Mouse (Mus musculus): ENCODE measurements around the gene Vps4a. TPM values are rescaled to one million over a fixed set of nuclear protein-coding genes. Genes with fewer than 3 reads are reported as not detected.
"Not testable (repeated sequence)": the region's sequence is repeated elsewhere in the genome, so short reads cannot be mapped to it uniquely, and the experiment has no call there.

Vps4a gene
- 65.7 and 68.9 TPM in 2 replicates for polyA plus RNA-seq (2015; fragmentation: Nextera tagmentation; extraction: Ambion mirVana)

- H3K9ac ChIP-seq, result peak within 1 kb of the TSS; percentile 94
- H3K4me1 ChIP-seq, result peaks cover 16% of the 10 kb centered on the region
- ATAC-seq (ENCODE audit: borderline replicate concordance, extremely low read depth, low FRiP score, low TSS enrichment), result peak; percentile 94
- peak within 1 kb of the TSS; percentile 79 for H3K4me2 ChIP-seq
- peak within 1 kb of the TSS; percentile 83 for H3K27ac ChIP-seq
- peak within 1 kb of the TSS; percentile 88 for H3K4me3 ChIP-seq
- H3K9me3 ChIP-seq, result no peaks in the 10 kb centered on the region
- WGBS, result 4% methylated on average over 64 of the region's 66 CpGs
- no peaks in the 10 kb centered on the region for H3K27me3 ChIP-seq
- H3K36me3 ChIP-seq, result no peaks in the 10 kb centered on the region
Observed at GRCm38 (mm10) chr8:107030650-107031576, at the start of gene Vps4a. TSS of gene Vps4a (plus strand) at chr8:107031222.

GRCm38 (mm10) chr8:106985404-106985821 is 45.6 kb upstream of the Vps4a start:
- Histone ChIP-seq H3K4me1 (no peaks in the 10 kb centered on the region), H3K27me3 (no peaks in the 10 kb centered on the region), H3K4me3 (no peak overlapping the region), H3K36me3 (peaks cover 4% of the 10 kb centered on the region), H3K27ac (no peak overlapping the region), H3K4me2 (no peak overlapping the region), H3K9ac (no peak overlapping the region), H3K9me3 (no peaks in the 10 kb centered on the region)
- no peak for ATAC-seq (ENCODE audit: borderline replicate concordance, extremely low read depth, low FRiP score, low TSS enrichment)
- WGBS, result 83% methylated on average over 9 of the region's 9 CpGs

- Histone ChIP-seq H3K4me3 (no peak overlapping the region), H3K36me3 (peaks cover 4% of the 10 kb centered on the region), H3K9me3 (no peaks in the 10 kb centered on the region), H3K4me2 (no peak overlapping the region), H3K4me1 (no peaks in the 10 kb centered on the region), H3K27ac (no peak overlapping the region), H3K27me3 (no peaks in the 10 kb centered on the region), H3K9ac (no peak overlapping the region)
- no peak for ATAC-seq (ENCODE audit: borderline replicate concordance, extremely low read depth, low FRiP score, low TSS enrichment)
Observed at GRCm38 (mm10) chr8:106985951-106986350, 45.1 kb upstream of the Vps4a start.

DNA sequence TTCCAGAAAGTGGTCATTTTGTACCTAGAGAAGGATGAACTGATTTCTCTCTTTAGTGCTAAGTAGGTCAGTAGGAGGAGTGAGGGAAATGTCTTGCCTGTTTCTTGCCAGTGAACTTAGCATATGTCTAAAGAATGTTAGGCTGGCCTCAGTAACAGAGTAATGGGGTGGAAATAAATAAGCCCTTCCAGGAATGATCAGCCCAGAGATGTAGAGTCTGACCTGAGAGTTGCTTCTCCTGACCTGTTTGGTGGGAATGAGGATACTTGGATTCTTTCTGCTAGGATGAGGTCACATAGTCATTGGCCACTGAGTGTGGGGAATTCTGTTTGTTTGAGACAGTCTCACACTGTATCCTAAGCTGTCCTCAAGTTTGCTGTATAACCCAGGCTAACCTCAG is 43.5 kb upstream of the Vps4a start:
- H3K36me3 ChIP-seq, result peaks cover 9% of the 10 kb centered on the region
- H3K4me3 ChIP-seq, result no peak overlapping the region
- no peaks in the 10 kb centered on the region for H3K27me3 ChIP-seq
- no peaks in the 10 kb centered on the region for H3K9me3 ChIP-seq
- no peak overlapping the region for H3K27ac ChIP-seq
- ATAC-seq (ENCODE audit: borderline replicate concordance, extremely low read depth, low FRiP score, low TSS enrichment), result no peak
- no peaks in the 10 kb centered on the region for H3K4me1 ChIP-seq
- H3K9ac ChIP-seq, result no peak overlapping the region
- no peak overlapping the region for H3K4me2 ChIP-seq

DNA sequence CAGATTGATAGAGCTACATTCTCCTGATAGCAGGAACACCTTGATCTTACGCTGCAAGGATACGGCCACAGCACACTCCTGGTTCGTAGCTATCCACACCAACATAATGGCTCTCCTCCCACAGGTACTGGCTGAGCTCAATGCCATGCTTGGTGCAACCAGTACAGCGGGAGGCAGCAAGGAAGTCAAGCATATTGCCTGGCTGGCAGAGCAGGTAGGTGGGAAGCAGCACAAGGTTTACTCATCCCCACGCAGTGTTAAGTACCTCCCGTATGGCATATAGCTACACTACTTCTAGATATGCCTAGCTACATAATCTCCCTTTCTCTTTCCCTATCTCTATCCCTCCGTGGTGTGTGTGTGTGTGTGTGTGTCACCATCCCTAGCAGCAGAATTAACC is 39.6 kb upstream of the Vps4a start:
- H3K36me3 ChIP-seq, result peaks cover 15% of the 10 kb centered on the region; the same call in 1 of the 2 replicates
- H3K4me3 ChIP-seq, result no peak overlapping the region
- H3K9ac ChIP-seq, result no peak overlapping the region
- H3K27me3 ChIP-seq, result no peaks in the 10 kb centered on the region
- H3K9me3 ChIP-seq, result no peaks in the 10 kb centered on the region
- H3K27ac ChIP-seq, result no peak overlapping the region
- no peaks in the 10 kb centered on the region for H3K4me1 ChIP-seq
- H3K4me2 ChIP-seq, result no peak overlapping the region
- WGBS, result 84% methylated on average over 7 of the region's 7 CpGs
- ATAC-seq (ENCODE audit: borderline replicate concordance, extremely low read depth, low FRiP score, low TSS enrichment), result no peak

DNA sequence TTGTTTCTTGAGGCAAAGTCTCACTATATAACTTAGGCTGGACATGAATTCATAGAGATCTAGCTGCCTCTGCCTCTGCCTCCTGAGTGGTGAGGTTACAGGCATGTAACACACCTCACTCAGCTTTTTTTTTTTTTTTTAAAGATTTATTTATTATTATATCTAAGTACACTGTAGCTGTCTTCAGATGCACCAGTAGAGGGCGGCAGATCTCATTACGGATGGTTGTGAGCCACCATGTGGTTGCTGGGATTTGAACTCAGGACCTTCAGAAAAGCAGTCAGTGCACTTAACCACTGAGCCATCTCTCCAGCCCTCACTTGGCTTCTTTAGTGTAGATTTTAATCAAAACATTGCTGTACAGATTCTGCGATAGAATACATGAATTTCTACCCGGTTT is 34.7 kb upstream of the Vps4a start:
- ATAC-seq (ENCODE audit: borderline replicate concordance, extremely low read depth, low FRiP score, low TSS enrichment), result not testable (repeated sequence)
- 85% methylated on average over 4 of the region's 4 CpGs for WGBS

DNA sequence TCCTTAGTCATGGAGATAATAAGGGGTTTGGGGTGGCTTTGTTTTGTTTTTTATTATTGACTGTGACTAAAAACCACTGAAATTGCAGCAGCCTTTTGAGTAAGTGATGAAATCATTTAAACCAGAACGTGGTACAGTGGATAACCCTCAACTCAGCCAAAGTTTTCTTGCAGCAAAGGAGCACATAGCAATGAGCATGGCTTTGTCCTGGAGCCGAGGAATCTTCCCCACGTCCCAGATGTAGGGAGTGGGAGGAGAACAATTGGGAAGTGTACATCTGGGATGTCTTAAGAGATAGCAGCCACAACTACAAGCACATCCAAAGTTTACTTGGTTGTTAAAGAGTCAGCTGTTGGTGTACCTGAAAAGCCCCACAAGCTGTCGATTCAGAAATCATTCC is 33.6 kb upstream of the Vps4a start:
- Histone ChIP-seq H3K9me3 (no peaks in the 10 kb centered on the region), H3K4me2 (no peak overlapping the region), H3K4me3 (no peak overlapping the region), H3K4me1 (no peaks in the 10 kb centered on the region), H3K36me3 (peaks cover 10% of the 10 kb centered on the region; the same call in 1 of the 2 replicates), H3K27ac (no peak overlapping the region), H3K27me3 (no peaks in the 10 kb centered on the region), H3K9ac (no peak overlapping the region)
- no peak for ATAC-seq (ENCODE audit: borderline replicate concordance, extremely low read depth, low FRiP score, low TSS enrichment)
- WGBS, result 83% methylated on average over 4 of the region's 4 CpGs

More for the DNA sequence above, 34.7 kb upstream of the Vps4a start:
- H3K27me3 ChIP-seq, H3K27ac ChIP-seq, H3K4me2 ChIP-seq, H3K4me1 ChIP-seq, H3K4me3 ChIP-seq, H3K9me3 ChIP-seq, H3K9ac ChIP-seq: not testable (repeated sequence)
- H3K36me3 ChIP-seq, result peaks cover 18% of the 10 kb centered on the region; the same call in 1 of the 2 replicates

- ATAC-seq (ENCODE audit: borderline replicate concordance, extremely low read depth, low FRiP score, low TSS enrichment), result peak; percentile 59; the same call in 1 of the 2 replicates
- 72% methylated on average over 1 of the region's 1 CpGs for WGBS
- no peak overlapping the region for H3K9ac ChIP-seq
- H3K9me3 ChIP-seq, result no peaks in the 10 kb centered on the region
- no peaks in the 10 kb centered on the region for H3K4me1 ChIP-seq
- peaks cover 10% of the 10 kb centered on the region; the same call in 1 of the 2 replicates for H3K36me3 ChIP-seq
- no peak overlapping the region for H3K4me3 ChIP-seq
- 0 out of 2 replicates have a peak overlapping the region, but pooled peaks have one; percentile 29 for H3K27ac ChIP-seq
- H3K27me3 ChIP-seq, result no peaks in the 10 kb centered on the region
- no peak overlapping the region for H3K4me2 ChIP-seq
Observed at GRCm38 (mm10) chr8:106999068-106999467, 32.0 kb upstream of the Vps4a start.

GRCm38 (mm10) chr8:107002532-107002931 is 28.5 kb upstream of the Vps4a start:
- H3K27me3 ChIP-seq, result no peaks in the 10 kb centered on the region
- H3K4me1 ChIP-seq, result no peaks in the 10 kb centered on the region
- no peak overlapping the region for H3K4me2 ChIP-seq
- no peak overlapping the region for H3K27ac ChIP-seq
- ATAC-seq (ENCODE audit: borderline replicate concordance, extremely low read depth, low FRiP score, low TSS enrichment), result peak; percentile 60; the same call in 1 of the 2 replicates
- H3K9me3 ChIP-seq, result no peaks in the 10 kb centered on the region
- H3K36me3 ChIP-seq, result peaks cover 3% of the 10 kb centered on the region; the same call in 1 of the 2 replicates
- H3K9ac ChIP-seq, result no peak overlapping the region
- 23% methylated on average over 5 of the region's 5 CpGs for WGBS
- H3K4me3 ChIP-seq, result no peak overlapping the region

DNA sequence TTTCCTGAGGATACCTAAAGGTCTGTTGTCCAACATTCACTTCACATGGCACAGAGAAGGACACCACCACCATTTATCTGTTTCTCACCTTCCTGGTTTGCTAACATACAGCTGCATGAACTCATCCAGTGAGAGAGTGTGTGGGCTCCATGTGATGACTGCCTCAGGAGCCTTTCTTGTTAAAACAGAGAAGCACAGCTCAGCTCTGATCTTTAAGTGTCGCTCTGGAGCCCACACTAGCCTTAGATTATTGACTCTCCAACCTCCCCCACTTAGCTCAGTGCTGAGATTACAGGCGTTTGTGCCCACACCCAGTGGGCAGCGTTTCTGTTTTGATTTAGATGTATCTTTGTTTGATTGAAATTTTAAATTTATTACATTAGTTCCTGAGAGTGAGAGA is 23.2 kb upstream of the Vps4a start:
- 79% methylated on average over 3 of the region's 3 CpGs for WGBS
- Histone ChIP-seq H3K9ac (no peak overlapping the region), H3K4me1 (no peaks in the 10 kb centered on the region), H3K27me3 (no peaks in the 10 kb centered on the region), H3K4me3 (no peak overlapping the region), H3K9me3 (no peaks in the 10 kb centered on the region), H3K36me3 (peaks cover 33% of the 10 kb centered on the region), H3K27ac (no peak overlapping the region), H3K4me2 (no peak overlapping the region)
- ATAC-seq (ENCODE audit: borderline replicate concordance, extremely low read depth, low FRiP score, low TSS enrichment), result no peak

DNA sequence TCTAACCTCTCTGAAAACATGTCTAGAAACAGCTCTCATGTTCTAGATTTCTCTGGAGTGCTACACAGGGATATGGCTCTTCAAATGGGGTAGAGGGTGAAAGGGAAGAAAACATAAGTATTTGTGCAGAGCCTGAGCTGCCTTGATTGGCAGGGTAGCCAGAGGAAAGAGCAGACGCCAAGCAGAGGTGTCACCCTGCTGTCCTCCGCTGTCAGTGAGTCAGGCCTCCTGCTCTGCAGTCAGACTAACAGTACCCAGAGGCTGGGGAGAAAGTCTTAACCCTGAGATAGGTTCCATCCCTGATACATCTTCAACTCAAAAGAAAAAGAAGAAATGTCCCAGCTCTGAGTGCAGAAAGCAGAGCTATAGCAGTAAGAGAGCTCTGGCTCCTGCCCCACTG is 18.4 kb upstream of the Vps4a start:
- Histone ChIP-seq H3K4me3 (no peak overlapping the region), H3K4me2 (no peak overlapping the region), H3K4me1 (no peaks in the 10 kb centered on the region), H3K9ac (no peak overlapping the region), H3K36me3 (peaks cover 34% of the 10 kb centered on the region), H3K9me3 (no peaks in the 10 kb centered on the region), H3K27me3 (no peaks in the 10 kb centered on the region), H3K27ac (no peak overlapping the region)
- no peak for ATAC-seq (ENCODE audit: borderline replicate concordance, extremely low read depth, low FRiP score, low TSS enrichment)
- 73% methylated on average over 2 of the region's 2 CpGs for WGBS

DNA sequence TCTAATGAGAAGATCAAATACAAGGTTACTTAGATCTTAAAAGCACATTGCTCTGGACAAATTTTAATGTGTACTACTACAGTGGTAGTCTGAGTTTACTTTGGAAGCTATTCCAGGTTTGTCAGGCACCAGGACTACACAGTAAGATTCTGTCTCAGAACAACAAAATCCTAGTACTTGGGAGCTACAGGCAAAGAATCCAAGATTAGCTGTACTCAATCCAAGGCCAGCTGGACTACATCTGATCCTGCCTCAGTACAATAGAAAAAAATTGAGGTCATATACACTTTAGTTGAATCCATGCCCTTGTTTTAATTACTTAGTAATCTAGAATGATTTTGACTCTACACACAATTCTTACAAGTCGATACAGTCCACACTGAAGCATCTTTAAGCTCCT is 16.1 kb upstream of the Vps4a start:
- no peak overlapping the region for H3K4me3 ChIP-seq
- no peak overlapping the region; the same call in 1 of the 2 replicates for H3K27ac ChIP-seq
- H3K4me1 ChIP-seq, result no peaks in the 10 kb centered on the region
- no peaks in the 10 kb centered on the region for H3K27me3 ChIP-seq
- no peak overlapping the region for H3K9ac ChIP-seq
- H3K9me3 ChIP-seq, result no peaks in the 10 kb centered on the region
- no peak overlapping the region for H3K4me2 ChIP-seq
- H3K36me3 ChIP-seq, result peaks cover 31% of the 10 kb centered on the region
- WGBS, result 65% methylated on average over 1 of the region's 1 CpGs
- no peak for ATAC-seq (ENCODE audit: borderline replicate concordance, extremely low read depth, low FRiP score, low TSS enrichment)

Measured in lung, embryonic 15.5 days (tissue).